Mouse (Mus musculus) stomach, embryonic 16.5 days (tissue): Measurements from ENCODE around the gene B4galnt1. TPM values are rescaled to one million over a fixed set of nuclear protein-coding genes. Genes with fewer than 3 reads are reported as not detected.

Experiments
- ATAC-seq: fragments of 200-750 bp; cut with Nextera tagmentation; 2 replicates; pipeline ENCODE4 v1.8.0; 2017; ENCODE audit warnings: moderate number of reproducible peaks, moderate TSS enrichment; ENCODE audit not compliant: insufficient read depth, low FRiP score
- H3K27ac ChIP-seq: fragments of 300-500 bp; sonication (generic); 2 replicates; pipeline ENCODE4 v1.5.1; 2014; ENCODE audit warnings: low read length
- H3K27me3 ChIP-seq: fragments of 300-500 bp; sonication (generic); 2 replicates; pipeline ENCODE4 v1.6.1; 2014; ENCODE audit warnings: low read length, control low read depth, mixed read lengths; ENCODE audit not compliant: control insufficient read depth, insufficient read depth
- H3K36me3 ChIP-seq: fragments of 300-500 bp; sonication (generic); 2 replicates; pipeline ENCODE4 v1.6.1; 2014; ENCODE audit warnings: low read length; ENCODE audit not compliant: control insufficient read depth, insufficient read depth
- H3K4me1 ChIP-seq: fragments of 300-500 bp; sonication (generic); 2 replicates; pipeline ENCODE4 v1.6.1; 2014; ENCODE audit warnings: low read length, control low read depth, mixed read lengths; ENCODE audit not compliant: control insufficient read depth, insufficient read depth
- H3K4me2 ChIP-seq: fragments of 300-500 bp; sonication (generic); 2 replicates; pipeline ENCODE4 v1.6.1; 2014; ENCODE audit warnings: low read depth, low read length, mixed read lengths
- H3K4me3 ChIP-seq: fragments of 300-500 bp; sonication (generic); replicated peaks from 2 replicates; pipeline ENCODE4 v1.5.1; 2014; ENCODE audit warnings: mild to moderate bottlenecking, low read length
- H3K9ac ChIP-seq: fragments of 300-500 bp; sonication (generic); 2 replicates; pipeline ENCODE4 v1.6.1; 2014; ENCODE audit warnings: low read length
- H3K9me3 ChIP-seq: fragments of 300-500 bp; sonication (generic); replicated peaks from 2 replicates; pipeline ENCODE4 v1.6.1; 2016; ENCODE audit warnings: low read length, control low read depth; ENCODE audit not compliant: control insufficient read depth
- WGBS: fragments of 180-500 bp; shearing (Covaris S2); extraction: QIAGEN DNeasy Blood & Tissue Kit; methylation state at CpG from one replicate; pipeline ENCODE4 v1.1.7; 2014; 5-methylcytosine and 5-hydroxymethylcytosine counted together
- polyA plus RNA-seq: library from polyadenylated mRNA; unstranded; fragments of >200 nt; fragmentation: Nextera tagmentation; extraction: Ambion mirVana; gene quantifications from 2 replicates; pipeline ENCODE4 v1.2.1, GENCODE M21; 2015

B4galnt1 gene
- polyA plus RNA-seq, 1 experiment from 2014 or later, result 29.3 TPM

- Histone ChIP-seq H3K9ac (peak overlapping the region; percentile 49), H3K9me3 (no peaks in the 10 kb centered on the region), H3K27ac (no peak overlapping the region), H3K4me1 (peaks cover 15% of the 10 kb centered on the region), H3K36me3 (no peaks in the 10 kb centered on the region), H3K4me3 (peak overlapping the region; percentile 37), H3K27me3 (peaks cover 48% of the 10 kb centered on the region), H3K4me2 (peak overlapping the region; percentile 59)
- no peak for ATAC-seq
- 5% methylated on average over 41 of the region's 41 CpGs for WGBS
These were observed 13.4 kb downstream of the B4galnt1 start for GRCm38 (mm10) chr10:127178286-127179027.

- Histone ChIP-seq H3K9me3 (no peaks in the 10 kb centered on the region), H3K4me3 (peak within 1 kb of the TSS; percentile 10; the same call in 1 of the 2 replicates), H3K4me1 (peaks cover 15% of the 10 kb centered on the region), H3K36me3 (no peaks in the 10 kb centered on the region), H3K27me3 (peaks cover 48% of the 10 kb centered on the region), H3K4me2 (peak within 1 kb of the TSS; percentile 34), H3K27ac (no peak within 1 kb of the TSS), H3K9ac (peak within 1 kb of the TSS; percentile 38; the same call in 1 of the 2 replicates)
- WGBS, result 4% methylated on average over 34 of the region's 34 CpGs
- ATAC-seq, result no peak
These were observed 15.1 kb downstream of the B4galnt1 start, which contains the start of gene Slc26a10 for GRCm38 (mm10) chr10:127179871-127180694. Gene Slc26a10 (minus strand): TSS chr10:127180645.

- 35% methylated on average over 3 of the region's 3 CpGs for WGBS
- Histone ChIP-seq H3K4me2 (peak overlapping the region; percentile 34; the same call in 1 of the 2 replicates), H3K9me3 (no peaks in the 10 kb centered on the region), H3K9ac (no peak overlapping the region), H3K27ac (no peak overlapping the region), H3K4me1 (peaks cover 15% of the 10 kb centered on the region), H3K4me3 (no peak overlapping the region), H3K27me3 (peaks cover 48% of the 10 kb centered on the region), H3K36me3 (no peaks in the 10 kb centered on the region)
- no peak for ATAC-seq
These were observed 15.6 kb downstream of the B4galnt1 start for GRCm38 (mm10) chr10:127180695-127181047.

DNA sequence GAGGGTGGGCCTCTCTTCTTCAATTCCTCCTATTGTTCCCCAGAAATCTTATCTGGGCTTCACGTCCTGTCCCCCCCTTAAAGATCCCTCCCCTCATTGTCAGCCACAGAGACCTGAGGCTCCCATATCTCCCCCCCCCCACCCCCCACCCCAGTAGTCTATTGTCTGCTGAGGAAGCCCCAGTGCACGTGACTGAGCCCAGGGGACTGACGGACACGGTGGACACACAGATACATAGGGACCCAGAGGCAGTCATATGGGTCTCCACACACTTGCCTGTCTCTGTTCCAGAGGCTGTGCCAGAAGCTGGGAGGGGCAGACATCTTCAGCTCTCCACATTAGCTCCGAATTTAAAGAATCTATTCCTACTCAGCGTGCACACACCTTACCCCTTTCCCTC lies 16.5 kb downstream of the B4galnt1 start:
- Histone ChIP-seq H3K9me3 (0 out of 2 replicates have a peak, but pooled peaks cover under 1% of the 10 kb centered on the region), H3K27me3 (peaks cover 45% of the 10 kb centered on the region), H3K4me1 (peaks cover 15% of the 10 kb centered on the region), H3K36me3 (peaks cover 3% of the 10 kb centered on the region; the same call in 1 of the 2 replicates), H3K4me3 (no peak overlapping the region), H3K4me2 (no peak overlapping the region), H3K9ac (no peak overlapping the region), H3K27ac (no peak overlapping the region)
- 68% methylated on average over 6 of the region's 6 CpGs for WGBS
- ATAC-seq, result no peak

GRCm38 (mm10) chr10:127182624-127183023 lies 17.6 kb downstream of the B4galnt1 start:
- ATAC-seq, result no peak
- 76% methylated on average over 4 of the region's 4 CpGs for WGBS
- Histone ChIP-seq H3K9me3 (0 out of 2 replicates have a peak, but pooled peaks cover 3% of the 10 kb centered on the region), H3K4me1 (peaks cover 18% of the 10 kb centered on the region), H3K27ac (no peak overlapping the region), H3K4me2 (no peak overlapping the region), H3K27me3 (peaks cover 40% of the 10 kb centered on the region), H3K9ac (no peak overlapping the region), H3K36me3 (peaks cover 8% of the 10 kb centered on the region; the same call in 1 of the 2 replicates), H3K4me3 (no peak overlapping the region)

- peaks cover 33% of the 10 kb centered on the region for H3K27me3 ChIP-seq
- H3K4me2 ChIP-seq, result peak overlapping the region; percentile 35
- 14% methylated on average over 20 of the region's 20 CpGs for WGBS
- no peak overlapping the region for H3K27ac ChIP-seq
- no peak for ATAC-seq
- H3K4me3 ChIP-seq, result no peak overlapping the region
- H3K9ac ChIP-seq, result no peak overlapping the region
- 0 out of 2 replicates have a peak, but pooled peaks cover 3% of the 10 kb centered on the region for H3K9me3 ChIP-seq
- peaks cover 8% of the 10 kb centered on the region; the same call in 1 of the 2 replicates for H3K36me3 ChIP-seq
- peaks cover 14% of the 10 kb centered on the region for H3K4me1 ChIP-seq
These were observed 18.7 kb downstream of the B4galnt1 start for GRCm38 (mm10) chr10:127183759-127184158.

GRCm38 (mm10) chr10:127185101-127185500 lies 20.1 kb downstream of the B4galnt1 start:
- H3K4me3 ChIP-seq, result no peak overlapping the region
- ATAC-seq, result no peak
- no peak overlapping the region for H3K4me2 ChIP-seq
- H3K36me3 ChIP-seq, result peaks cover 8% of the 10 kb centered on the region; the same call in 1 of the 2 replicates
- H3K27me3 ChIP-seq, result peaks cover 19% of the 10 kb centered on the region
- WGBS, result 71% methylated on average over 9 of the region's 9 CpGs
- H3K9me3 ChIP-seq, result 0 out of 2 replicates have a peak, but pooled peaks cover 3% of the 10 kb centered on the region
- H3K9ac ChIP-seq, result no peak overlapping the region
- peaks cover 13% of the 10 kb centered on the region for H3K4me1 ChIP-seq
- no peak overlapping the region for H3K27ac ChIP-seq

DNA sequence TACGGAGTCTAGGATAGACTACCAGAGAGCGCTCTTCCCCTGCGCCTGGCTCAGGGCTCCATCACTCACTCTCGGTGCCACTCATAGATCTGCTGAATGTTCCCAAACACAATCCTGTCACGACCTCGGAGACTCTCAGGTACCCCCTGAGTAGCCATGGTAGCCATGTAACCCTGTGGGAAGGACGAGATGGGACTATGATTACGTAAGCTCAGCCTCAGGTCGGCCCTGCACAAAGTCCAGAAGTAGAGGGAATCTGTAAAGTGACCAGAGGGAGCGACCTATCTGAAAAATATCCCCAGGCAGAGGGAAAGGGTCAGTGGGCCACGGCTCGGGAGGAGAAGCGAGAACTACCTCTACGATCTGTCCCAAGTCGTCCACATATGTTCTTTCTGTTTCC lies 20.5 kb downstream of the B4galnt1 start:
- Histone ChIP-seq H3K9me3 (0 out of 2 replicates have a peak, but pooled peaks cover 3% of the 10 kb centered on the region), H3K36me3 (peaks cover 8% of the 10 kb centered on the region; the same call in 1 of the 2 replicates), H3K9ac (no peak overlapping the region), H3K4me3 (no peak overlapping the region), H3K4me1 (peaks cover 13% of the 10 kb centered on the region), H3K27ac (no peak overlapping the region), H3K4me2 (no peak overlapping the region), H3K27me3 (peaks cover 15% of the 10 kb centered on the region)
- 83% methylated on average over 15 of the region's 15 CpGs for WGBS
- no peak for ATAC-seq
